Mouse (Mus musculus) CH12.LX (cell line): ENCODE results near the gene Zfp324.

Experiments used
- CTCF ChIP-seq, 2 experiments: IDR thresholded peaks in 1 of 2; conservative IDR thresholded peaks in 1 of 2; 2 replicates each; pipeline ENCODE4 v1.5.1; 2011 to 2012; ENCODE audit warnings: low read depth in 2 of 2, low read length in 2 of 2, improper control_type of control experiment in 1 of 2, inconsistent platforms in 1 of 2, mild to moderate bottlenecking in 1 of 2, moderate library complexity in 1 of 2
- E2F4 ChIP-seq: IDR thresholded peaks from 2 replicates; pipeline ENCODE4 v1.6.1; 2011; ENCODE audit warnings: low read depth, low read length, improper control_type of control experiment; ENCODE audit not compliant: insufficient replicate concordance
- EP300 ChIP-seq: IDR thresholded peaks from 2 replicates; pipeline ENCODE4 v1.6.1; 2011; ENCODE audit warnings: low read length, improper control_type of control experiment
- ETS1 ChIP-seq: conservative IDR thresholded peaks from 2 replicates; pipeline ENCODE4 v1.6.1; 2012; ENCODE audit warnings: low read depth, mild to moderate bottlenecking, inconsistent platforms, low read length, improper control_type of control experiment, moderate library complexity
- JUN ChIP-seq: IDR thresholded peaks from 2 replicates; pipeline ENCODE4 v1.6.1; 2011; ENCODE audit warnings: low read depth, mild to moderate bottlenecking, low read length, improper control_type of control experiment, moderate library complexity; ENCODE audit not compliant: insufficient read depth
- MXI1 ChIP-seq: IDR thresholded peaks from 2 replicates; pipeline ENCODE4 v1.6.1; 2011; ENCODE audit warnings: mild to moderate bottlenecking, low read depth, low read length, improper control_type of control experiment
- TBP ChIP-seq: conservative IDR thresholded peaks from 2 replicates; pipeline ENCODE4 v1.6.1; 2011; ENCODE audit warnings: low read depth, low read length, improper control_type of control experiment
- USF2 ChIP-seq: conservative IDR thresholded peaks from 2 replicates; pipeline ENCODE4 v1.6.1; 2011; ENCODE audit warnings: low read depth, low read length, improper control_type of control experiment
- ZKSCAN1 ChIP-seq: IDR thresholded peaks from 2 replicates; pipeline ENCODE4 v1.6.1; 2012; ENCODE audit warnings: low read depth, inconsistent platforms, low read length, improper control_type of control experiment, borderline replicate concordance
- ZMIZ1 ChIP-seq: IDR thresholded peaks from 2 replicates; pipeline ENCODE4 v1.6.1; 2012; ENCODE audit warnings: low read depth, mild to moderate bottlenecking, inconsistent platforms, low read length, improper control_type of control experiment

- TF ChIP-seq ETS1 (no peak), EP300 (no peak), MXI1 (no peak), E2F4 (no peak), CTCF (conservative IDR thresholded peaks at IDR 0.05 in 1 of 2, IDR thresholded peaks at IDR 0.05 in 1 of 2; ENCODE audit: low read depth in 2 of 2, low read length in 2 of 2) (no peak), USF2 (no peak), TBP (no peak; the same call in 1 of the 2 replicates), ZKSCAN1 (no peak), ZMIZ1 (no peak), JUN (no peak)
These were observed 15.8 kb upstream of the Zfp324 start for GRCm38 (mm10) chr7:12949872-12950229.
